Mouse (Mus musculus): ENCODE measurements around the gene Nudt6. TPM values are rescaled to one million over a fixed set of nuclear protein-coding genes. Genes with fewer than 3 reads are reported as not detected.

The Nudt6 gene
- polyA plus RNA-seq, 1 experiment from 2014 or later: 5.1 TPM

GRCm38 (mm10) chr3:37414413-37414960 lies 5.5 kb downstream of the Nudt6 start:
- ATAC-seq (ENCODE audit: low FRiP score, low read depth): no peak
- WGBS: 58% methylated on average over 14 of the region's 14 CpGs
- Histone ChIP-seq H3K27ac (no peak overlapping the region), H3K4me3 (no peak overlapping the region), H3K9ac (no peak overlapping the region), H3K4me1 (0 out of 2 replicates have a peak, but pooled peaks cover 3% of the 10 kb centered on the region), H3K27me3 (replicated peaks) (no peaks in the 10 kb centered on the region), H3K4me2 (replicated peaks) (no peak overlapping the region), H3K36me3 (no peaks in the 10 kb centered on the region), H3K9me3 (no peaks in the 10 kb centered on the region)

- ATAC-seq (ENCODE audit: low FRiP score, low read depth): no peak
- 91% methylated on average over 3 of the region's 3 CpGs for WGBS
- 0 out of 2 replicates have a peak, but pooled peaks cover 1% of the 10 kb centered on the region for H3K4me1 ChIP-seq
- H3K4me2 ChIP-seq (replicated peaks): no peak overlapping the region
- no peaks in the 10 kb centered on the region for H3K36me3 ChIP-seq
- no peaks in the 10 kb centered on the region for H3K27me3 ChIP-seq (replicated peaks)
- no peak overlapping the region for H3K4me3 ChIP-seq
- no peaks in the 10 kb centered on the region for H3K9me3 ChIP-seq
- no peak overlapping the region for H3K9ac ChIP-seq
- no peak overlapping the region for H3K27ac ChIP-seq
These were observed 6.6 kb downstream of the Nudt6 start for GRCm38 (mm10) chr3:37413446-37413845.

GRCm38 (mm10) chr3:37407598-37407997 lies 12.4 kb downstream of the Nudt6 start:
- no peak overlapping the region for H3K27ac ChIP-seq
- no peaks in the 10 kb centered on the region for H3K9me3 ChIP-seq
- H3K4me1 ChIP-seq: no peaks in the 10 kb centered on the region
- H3K36me3 ChIP-seq: no peaks in the 10 kb centered on the region
- no peak overlapping the region for H3K9ac ChIP-seq
- H3K4me3 ChIP-seq: no peak overlapping the region
- no peak for ATAC-seq (ENCODE audit: low FRiP score, low read depth)
- H3K4me2 ChIP-seq (replicated peaks): no peak overlapping the region
- H3K27me3 ChIP-seq (replicated peaks): no peaks in the 10 kb centered on the region

- WGBS: 83% methylated on average over 11 of the region's 11 CpGs
- no peak overlapping the region for H3K4me2 ChIP-seq (replicated peaks)
- H3K27me3 ChIP-seq (replicated peaks): no peaks in the 10 kb centered on the region
- H3K4me1 ChIP-seq: no peaks in the 10 kb centered on the region
- ATAC-seq (ENCODE audit: low FRiP score, low read depth): no peak
- H3K4me3 ChIP-seq: no peak overlapping the region
- no peaks in the 10 kb centered on the region for H3K9me3 ChIP-seq
- H3K36me3 ChIP-seq: no peaks in the 10 kb centered on the region
- no peak overlapping the region for H3K9ac ChIP-seq
- no peak overlapping the region for H3K27ac ChIP-seq
These were observed 18.0 kb downstream of the Nudt6 start for GRCm38 (mm10) chr3:37401729-37402610.

GRCm38 (mm10) chr3:37398661-37399395 lies 21.2 kb downstream of the Nudt6 start:
- H3K9ac ChIP-seq: no peak overlapping the region
- H3K36me3 ChIP-seq: no peaks in the 10 kb centered on the region
- WGBS: 91% methylated on average over 7 of the region's 7 CpGs
- H3K4me3 ChIP-seq: no peak overlapping the region
- no peaks in the 10 kb centered on the region for H3K4me1 ChIP-seq
- H3K27ac ChIP-seq: no peak overlapping the region
- ATAC-seq (ENCODE audit: low FRiP score, low read depth): no peak
- no peak overlapping the region for H3K4me2 ChIP-seq (replicated peaks)
- H3K27me3 ChIP-seq (replicated peaks): no peaks in the 10 kb centered on the region
- H3K9me3 ChIP-seq: no peaks in the 10 kb centered on the region

- Histone ChIP-seq H3K4me3 (no peak overlapping the region), H3K9ac (no peak overlapping the region), H3K4me1 (no peaks in the 10 kb centered on the region), H3K9me3 (no peaks in the 10 kb centered on the region), H3K36me3 (no peaks in the 10 kb centered on the region), H3K27ac (no peak overlapping the region), H3K27me3 (replicated peaks) (no peaks in the 10 kb centered on the region), H3K4me2 (replicated peaks) (no peak overlapping the region)
- WGBS: 78% methylated on average over 3 of the region's 3 CpGs
- no peak for ATAC-seq (ENCODE audit: low FRiP score, low read depth)
These were observed 22.4 kb downstream of the Nudt6 start for GRCm38 (mm10) chr3:37397646-37398045.

GRCm38 (mm10) chr3:37396930-37397608 lies 22.9 kb downstream of the Nudt6 start:
- H3K36me3 ChIP-seq: no peaks in the 10 kb centered on the region
- no peak for ATAC-seq (ENCODE audit: low FRiP score, low read depth)
- H3K27me3 ChIP-seq (replicated peaks): no peaks in the 10 kb centered on the region
- H3K27ac ChIP-seq: no peak overlapping the region
- H3K9me3 ChIP-seq: no peaks in the 10 kb centered on the region
- no peak overlapping the region for H3K4me2 ChIP-seq (replicated peaks)
- H3K4me3 ChIP-seq: no peak overlapping the region
- H3K9ac ChIP-seq: no peak overlapping the region
- 89% methylated on average over 5 of the region's 5 CpGs for WGBS
- H3K4me1 ChIP-seq: no peaks in the 10 kb centered on the region

- H3K9ac ChIP-seq: no peak overlapping the region
- no peaks in the 10 kb centered on the region for H3K27me3 ChIP-seq (replicated peaks)
- WGBS: 91% methylated on average over 6 of the region's 6 CpGs
- H3K9me3 ChIP-seq: peaks cover 6% of the 10 kb centered on the region; the same call in 1 of the 2 replicates
- no peak overlapping the region for H3K4me2 ChIP-seq (replicated peaks)
- ATAC-seq (ENCODE audit: low FRiP score, low read depth): no peak
- no peak overlapping the region for H3K27ac ChIP-seq
- no peaks in the 10 kb centered on the region for H3K36me3 ChIP-seq
- H3K4me1 ChIP-seq: no peaks in the 10 kb centered on the region
- H3K4me3 ChIP-seq: no peak overlapping the region
These were observed 32.7 kb downstream of the Nudt6 start for GRCm38 (mm10) chr3:37387310-37387709.

GRCm38 (mm10) chr3:37383096-37383765 lies 36.8 kb downstream of the Nudt6 start:
- Histone ChIP-seq H3K36me3 (no peaks in the 10 kb centered on the region), H3K27ac (no peak overlapping the region), H3K4me2 (replicated peaks) (no peak overlapping the region), H3K9me3 (no peaks in the 10 kb centered on the region), H3K9ac (no peak overlapping the region), H3K27me3 (replicated peaks) (no peaks in the 10 kb centered on the region), H3K4me1 (no peaks in the 10 kb centered on the region), H3K4me3 (no peak overlapping the region)
- no peak for ATAC-seq (ENCODE audit: low FRiP score, low read depth)
- 83% methylated on average over 6 of the region's 6 CpGs for WGBS

- H3K9me3 ChIP-seq: no peaks in the 10 kb centered on the region
- ATAC-seq (ENCODE audit: low FRiP score, low read depth): no peak
- no peaks in the 10 kb centered on the region for H3K36me3 ChIP-seq
- H3K4me3 ChIP-seq: no peak overlapping the region
- no peaks in the 10 kb centered on the region for H3K4me1 ChIP-seq
- no peak overlapping the region for H3K4me2 ChIP-seq (replicated peaks)
- H3K27me3 ChIP-seq (replicated peaks): no peaks in the 10 kb centered on the region
- H3K27ac ChIP-seq: no peak overlapping the region
- no peak overlapping the region for H3K9ac ChIP-seq
- 64% methylated on average over 6 of the region's 6 CpGs for WGBS
These were observed 38.6 kb downstream of the Nudt6 start for GRCm38 (mm10) chr3:37381457-37381856.

- Histone ChIP-seq H3K4me1 (no peaks in the 10 kb centered on the region), H3K4me3 (no peak overlapping the region), H3K4me2 (replicated peaks) (no peak overlapping the region), H3K9ac (no peak overlapping the region), H3K9me3 (no peaks in the 10 kb centered on the region), H3K27ac (no peak overlapping the region), H3K36me3 (no peaks in the 10 kb centered on the region), H3K27me3 (replicated peaks) (no peaks in the 10 kb centered on the region)
- ATAC-seq (ENCODE audit: low FRiP score, low read depth): no peak
- 74% methylated on average over 18 of the region's 18 CpGs for WGBS
These were observed 39.8 kb downstream of the Nudt6 start for GRCm38 (mm10) chr3:37379930-37380881.
